Mouse (Mus musculus) heart, postnatal 0 days (tissue): ENCODE results near the gene Sept1. TPM values are rescaled to one million over a fixed set of nuclear protein-coding genes. Genes with fewer than 3 reads are reported as not detected.
A peak's percentile ranks its signal among the peaks of the same experiment; 100 is the strongest.
"Not testable (repeated sequence)": the region's sequence is repeated elsewhere in the genome, so short reads cannot be mapped to it uniquely, and the experiment has no call there.

Experiments
- ATAC-seq: fragments of 200-750 bp; cut with Nextera tagmentation; 2 replicates; pipeline ENCODE4 v1.8.0; 2017; ENCODE audit warnings: low read depth, moderate number of reproducible peaks, moderate library complexity; ENCODE audit not compliant: insufficient read depth
- DNase-seq: peaks from one replicate; pipeline ENCODE4 v3.0.0-alpha.2; 2016; ENCODE audit warnings: low spot score
- H3K27ac ChIP-seq: fragments of 300-500 bp; sonication (generic); 2 replicates; pipeline ENCODE4 v1.5.1; 2014; ENCODE audit warnings: low read depth, mild to moderate bottlenecking
- H3K27me3 ChIP-seq: fragments of 300-500 bp; sonication (generic); 2 replicates; pipeline ENCODE4 v1.6.1; 2014; ENCODE audit warnings: low read length, mixed read lengths; ENCODE audit not compliant: control insufficient read depth, insufficient read depth
- H3K36me3 ChIP-seq: fragments of 300-500 bp; sonication (generic); replicated peaks from 2 replicates; pipeline ENCODE4 v1.6.1; 2014; ENCODE audit warnings: low read length, mixed read lengths; ENCODE audit not compliant: control insufficient read depth, insufficient read depth
- H3K4me1 ChIP-seq: fragments of 300-500 bp; sonication (generic); 2 replicates; pipeline ENCODE4 v1.6.1; 2014; ENCODE audit warnings: antibody characterized with exemption; ENCODE audit not compliant: control insufficient read depth, insufficient read depth
- H3K4me2 ChIP-seq: fragments of 300-500 bp; sonication (generic); 2 replicates; pipeline ENCODE4 v1.6.1; 2014; ENCODE audit warnings: low read depth, mild to moderate bottlenecking, low read length, moderate library complexity
- H3K4me3 ChIP-seq: fragments of 300-500 bp; sonication (generic); 2 replicates; pipeline ENCODE4 v1.5.1; 2014; ENCODE audit warnings: low read depth, low read length
- H3K9ac ChIP-seq: fragments of 300-500 bp; sonication (generic); replicated peaks from 2 replicates; pipeline ENCODE4 v1.6.1; 2014; ENCODE audit warnings: low read depth, low read length, mixed read lengths
- H3K9me3 ChIP-seq: fragments of 300-500 bp; sonication (generic); replicated peaks from 2 replicates; pipeline ENCODE4 v1.6.1; 2016; ENCODE audit warnings: low read length; ENCODE audit not compliant: control insufficient read depth
- CTCF ChIP-seq: IDR thresholded peaks from 2 replicates; pipeline ENCODE4 v1.5.1; 2016; ENCODE audit warnings: antibody characterized with exemption, control low read depth, low read depth
- EP300 ChIP-seq: IDR thresholded peaks from 2 replicates; pipeline ENCODE4 v1.6.1; 2016; ENCODE audit warnings: antibody characterized with exemption, low read depth
- WGBS: fragments of 180-500 bp; shearing (Covaris S2); extraction: QIAGEN DNeasy Blood & Tissue Kit; methylation state at CpG from one replicate; pipeline ENCODE4 v1.1.7; 2014; 5-methylcytosine and 5-hydroxymethylcytosine counted together
- polyA plus RNA-seq: library from polyadenylated mRNA; unstranded; fragments of >200 nt; fragmentation: Nextera tagmentation; extraction: Ambion mirVana; gene quantifications from 2 replicates; pipeline ENCODE4 v1.2.1, GENCODE M21; 2015
- total RNA-seq: library from RNA; depleted of rRNA; stranded (reverse); fragments of >200 nt; gene quantifications from 2 replicates; pipeline ENCODE4 v1.2.3, GENCODE M21; 2014; ENCODE audit warnings: low replicate concordance

Gene Sept1
- total and polyA plus RNA-seq, 2 experiments from 2014 or later = 2.3 to 18.7 TPM

GRCm38 (mm10) chr7:127185601-127186000, 47.3 kb downstream of the Sept1 start:
- H3K27me3 ChIP-seq = no peaks in the 10 kb centered on the region
- whole genome bisulfite sequencing = 51% methylated on average over 3 of the region's 3 CpGs
- H3K4me3 ChIP-seq = no peak overlapping the region
- no peaks in the 10 kb centered on the region for H3K9me3 ChIP-seq
- DNase-seq = peak; percentile 56
- H3K27ac ChIP-seq = no peak overlapping the region
- no peak overlapping the region for H3K9ac ChIP-seq
- peak; percentile 39; the same call in 1 of the 2 replicates for ATAC-seq
- TF ChIP-seq CTCF = peak; percentile 71
- TF ChIP-seq EP300 = no peak
- H3K4me1 ChIP-seq = no peaks in the 10 kb centered on the region
- no peaks in the 10 kb centered on the region for H3K36me3 ChIP-seq
- H3K4me2 ChIP-seq = no peak overlapping the region

GRCm38 (mm10) chr7:127184720-127185119, 48.2 kb downstream of the Sept1 start:
- 13% methylated on average over 1 of the region's 1 CpGs for WGBS

GRCm38 (mm10) chr7:127183828-127184227, 49.1 kb downstream of the Sept1 start:
- no peaks in the 10 kb centered on the region for H3K36me3 ChIP-seq
- no peak overlapping the region for H3K4me3 ChIP-seq
- ATAC-seq (no peak), DNase-seq (no peak)
- H3K9ac ChIP-seq = no peak overlapping the region
- no peaks in the 10 kb centered on the region for H3K9me3 ChIP-seq
- TF ChIP-seq EP300 (no peak), CTCF (no peak)
- H3K4me2 ChIP-seq = no peak overlapping the region
- H3K4me1 ChIP-seq = no peaks in the 10 kb centered on the region
- H3K27me3 ChIP-seq = no peaks in the 10 kb centered on the region
- WGBS = 70% methylated on average over 6 of the region's 6 CpGs
- H3K27ac ChIP-seq = no peak overlapping the region

More at GRCm38 (mm10) chr7:127184720-127185119, 48.2 kb downstream of the Sept1 start:
- ATAC-seq (no peak), DNase-seq (no peak)
- no peak for TF ChIP-seq EP300
- no peak for TF ChIP-seq CTCF
- H3K9ac ChIP-seq = no peak overlapping the region
- H3K4me2 ChIP-seq = no peak overlapping the region
- no peaks in the 10 kb centered on the region for H3K27me3 ChIP-seq
- no peak overlapping the region for H3K27ac ChIP-seq
- H3K36me3 ChIP-seq = no peaks in the 10 kb centered on the region
- no peaks in the 10 kb centered on the region for H3K4me1 ChIP-seq
- no peak overlapping the region for H3K4me3 ChIP-seq
- H3K9me3 ChIP-seq = no peaks in the 10 kb centered on the region

- TF ChIP-seq CTCF = no peak
- no peak for TF ChIP-seq EP300
- 62% methylated on average over 8 of the region's 8 CpGs for WGBS
- DNase-seq (no peak), ATAC-seq (no peak)
- H3K4me1 ChIP-seq = no peaks in the 10 kb centered on the region
- H3K27ac ChIP-seq = no peak overlapping the region
- no peaks in the 10 kb centered on the region for H3K27me3 ChIP-seq
- H3K9ac ChIP-seq = no peak overlapping the region
- H3K36me3 ChIP-seq = no peaks in the 10 kb centered on the region
- no peaks in the 10 kb centered on the region for H3K9me3 ChIP-seq
- no peak overlapping the region for H3K4me2 ChIP-seq
- H3K4me3 ChIP-seq = no peak overlapping the region
Observed at GRCm38 (mm10) chr7:127183345-127183744, 49.6 kb downstream of the Sept1 start.

- 28% methylated on average over 3 of the region's 3 CpGs for WGBS
- DNase-seq, H3K4me1 ChIP-seq, H3K4me2 ChIP-seq, H3K4me3 ChIP-seq, H3K27ac ChIP-seq, H3K27me3 ChIP-seq, ATAC-seq, H3K36me3 ChIP-seq, H3K9ac ChIP-seq, H3K9me3 ChIP-seq: not testable (repeated sequence)
Observed at GRCm38 (mm10) chr7:127181724-127182123, 51.2 kb downstream of the Sept1 start.

- no peak overlapping the region for H3K9ac ChIP-seq
- WGBS = 46% methylated on average over 2 of the region's 2 CpGs
- no peak overlapping the region for H3K4me2 ChIP-seq
- no peak for ATAC-seq
- no peak for DNase-seq
- H3K4me1 ChIP-seq = no peaks in the 10 kb centered on the region
- no peaks in the 10 kb centered on the region for H3K9me3 ChIP-seq
- TF ChIP-seq CTCF (no peak), EP300 (no peak)
- H3K4me3 ChIP-seq = no peak overlapping the region
- no peak overlapping the region for H3K27ac ChIP-seq
- no peaks in the 10 kb centered on the region for H3K27me3 ChIP-seq
- no peaks in the 10 kb centered on the region for H3K36me3 ChIP-seq
Observed at GRCm38 (mm10) chr7:127180783-127181182, 52.1 kb downstream of the Sept1 start.
